Mouse (Mus musculus) thymus, adult 2 months (tissue): ENCODE measurements around the gene Apobec1.

Source experiments
- CTCF ChIP-seq: fragments of 200-500 bp; IDR thresholded peaks from 2 replicates; pipeline ENCODE4 v1.5.1; 2012; ENCODE audit warnings: mild to moderate bottlenecking, control low read depth, low read length, moderate library complexity, borderline replicate concordance; ENCODE audit not compliant: control insufficient read depth, poor library complexity, insufficient read depth; ENCODE audit errors: extremely low read depth
- POLR2A ChIP-seq: fragments of 200-500 bp; IDR thresholded peaks from 2 replicates; pipeline ENCODE4 v1.6.1; 2012; ENCODE audit warnings: mild to moderate bottlenecking, low read length, control low read depth, moderate library complexity; ENCODE audit not compliant: control insufficient read depth, poor library complexity, insufficient read depth; ENCODE audit errors: extremely low read depth

DNA sequence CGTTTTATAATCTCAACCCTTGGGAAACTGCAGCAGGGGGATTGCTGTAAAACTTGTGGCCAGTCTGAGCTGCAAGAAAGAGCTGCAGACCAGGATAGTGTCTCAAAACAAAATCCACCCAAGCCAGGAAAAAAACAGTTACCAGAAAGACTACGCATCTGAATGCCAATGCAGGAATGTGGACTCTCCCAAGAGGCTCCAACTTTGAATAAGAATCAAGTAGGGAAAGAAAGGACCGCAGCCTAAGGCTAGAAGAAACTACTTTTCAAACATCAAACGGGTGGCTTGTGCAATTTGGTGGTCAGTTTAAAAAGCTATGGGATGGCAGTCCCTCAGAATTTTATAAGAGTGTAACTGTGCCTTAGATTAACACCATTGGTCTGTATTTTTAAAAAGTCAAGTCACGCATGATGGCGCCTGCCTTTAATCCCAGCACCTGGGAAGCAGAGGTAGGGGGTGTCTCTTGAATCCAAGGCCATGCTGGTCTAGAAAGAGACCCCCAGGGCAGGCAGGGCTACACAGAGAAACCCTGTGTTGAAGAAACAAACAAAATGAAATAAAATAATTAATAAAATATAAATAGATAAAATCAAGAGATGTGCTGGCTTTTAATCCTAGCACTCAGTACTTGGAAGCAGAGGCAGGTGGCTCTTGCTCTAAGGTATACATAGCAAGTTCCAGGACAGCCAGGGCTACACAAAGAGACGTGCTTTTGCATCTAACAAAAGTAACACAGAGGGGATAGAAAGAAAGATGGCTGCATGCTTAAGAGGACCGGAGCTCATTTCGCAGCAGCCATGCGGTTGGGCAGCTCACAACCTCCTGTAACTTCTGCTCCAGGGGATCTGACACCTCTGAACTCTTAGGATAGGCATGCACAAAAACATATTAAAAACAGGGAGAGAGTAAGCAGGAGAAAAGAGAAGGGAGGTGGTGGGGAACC is 6.5 kb upstream of the Apobec1 start:
- no peak for TF ChIP-seq CTCF
- no peak for TF ChIP-seq POLR2A
